Mouse (Mus musculus) spleen, adult 2 months (tissue): ENCODE results near the gene Hist3h2ba.

Source experiments
- CTCF ChIP-seq: fragments of 200-500 bp; IDR thresholded peaks from 2 replicates; pipeline ENCODE4 v1.5.1; 2011; ENCODE audit warnings: mild to moderate bottlenecking, inconsistent platforms; ENCODE audit not compliant: insufficient read depth, insufficient read length, insufficient replicate concordance; ENCODE audit errors: extremely low read depth
- POLR2A ChIP-seq: fragments of 200-500 bp; IDR thresholded peaks from 2 replicates; pipeline ENCODE4 v1.6.1; 2011; ENCODE audit warnings: low read depth, low read length, inconsistent platforms

- TF ChIP-seq CTCF (no peak), POLR2A (no peak)
These were observed 33.9 kb downstream of the Hist3h2ba start for GRCm38 (mm10) chr11:58982471-58983097.
